Mouse (Mus musculus) WW6 (cell line): ENCODE measurements around the gene Efnb3.

ENCODE experiments used
- DNase-seq: peaks from one replicate; pipeline ENCODE4 v3.0.0-alpha.2; 2013; ENCODE audit warnings: low read depth, low spot score

The Efnb3 gene

DNA sequence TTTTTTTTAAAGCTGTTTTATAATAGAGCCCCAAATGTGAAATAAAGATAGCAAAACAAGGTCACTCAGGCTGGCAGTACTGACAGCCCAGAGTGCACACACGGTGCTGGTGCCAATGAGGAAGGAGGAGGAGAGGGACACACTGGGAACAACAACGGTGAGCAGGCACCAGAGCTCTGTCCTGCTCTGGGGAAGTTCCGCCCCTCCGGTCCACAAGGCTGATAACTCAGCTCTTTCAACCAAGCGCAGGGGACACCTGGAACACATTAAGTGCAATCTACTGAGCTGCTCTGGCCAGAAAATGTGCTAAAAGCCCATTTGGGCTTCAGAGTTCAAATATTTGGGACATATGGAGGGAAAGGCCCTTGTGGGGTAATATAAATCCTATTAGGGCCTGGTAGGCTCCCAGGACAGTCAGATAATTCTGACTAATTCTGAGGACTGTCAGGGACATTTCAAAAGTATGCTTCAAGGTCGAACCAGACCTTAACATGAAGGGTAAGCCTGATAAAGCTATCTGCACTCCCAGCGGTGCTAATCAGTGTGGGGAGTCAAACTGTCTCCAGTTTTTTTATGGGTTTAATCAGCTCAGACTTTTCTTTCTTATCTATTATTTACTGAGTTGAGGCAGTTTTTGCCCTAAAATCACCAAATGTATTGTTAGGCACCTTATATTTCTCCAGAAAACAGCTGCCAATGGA, 49.1 kb downstream of the Efnb3 start:
- no peak for DNase-seq
